20 mouse cellular contexts compared by ENCODE assay signal in genomic region chr14:120626936-120627277, GRCm38 (mm10).
A peak's percentile ranks its signal among the peaks of the same experiment; 100 is the strongest.
DNase-seq lines count a peak whose midpoint lies in the region; ATAC-seq and TF ChIP-seq lines count a peak whose summit lies in the region.
"Had no signal": no experiment of that assay in that cellular context is flagged by ENCODE, and none has a peak within 500 bp of the region (broad histone marks: within the 10 kb centered on the region; RNA-seq: fewer than 3 reads in every experiment).

No protein-coding gene starts in this region.

- H3K9me3 ChIP-seq in hindbrain, embryonic 13.5 days: no peaks in the 10 kb centered on the region
- H3K9me3 ChIP-seq in hindbrain, embryonic 11.5 days (ENCODE audit: control insufficient read depth, low read length): no peaks in the 10 kb centered on the region
- no peaks in the 10 kb centered on the region for H3K9me3 ChIP-seq in hindbrain, postnatal 0 days (ENCODE audit: low read length)
- H3K9me3 ChIP-seq: embryonic facial prominence, embryonic 10.5 days; heart, embryonic 12.5 days; limb, embryonic 15.5 days; neural tube, embryonic 13.5 days had no signal

- H3K27ac ChIP-seq in hindbrain, embryonic 13.5 days: peak overlapping the region; percentile 66
- no peak overlapping the region for H3K27ac ChIP-seq in hindbrain, embryonic 11.5 days (ENCODE audit: low read depth, low read length)
- H3K27ac ChIP-seq in testis, adult 2 months (ENCODE audit: control insufficient read depth, insufficient read depth, low read depth, low read length): no peak overlapping the region
- peak overlapping the region; percentile 66 for H3K27ac ChIP-seq in hindbrain, postnatal 0 days
- H3K27ac ChIP-seq: embryonic facial prominence, embryonic 10.5 days; kidney, postnatal 0 days; limb, embryonic 15.5 days; liver, embryonic 14.5 days; neural tube, embryonic 13.5 days had no signal

- H3K27me3 ChIP-seq in hindbrain, embryonic 13.5 days: no peaks in the 10 kb centered on the region
- H3K27me3 ChIP-seq in hindbrain, embryonic 11.5 days (ENCODE audit: control insufficient read depth, insufficient read depth, low read length): no peaks in the 10 kb centered on the region
- H3K27me3 ChIP-seq in testis, adult 2 months (ENCODE audit: control insufficient read depth, insufficient read depth, low read length): no peaks in the 10 kb centered on the region
- no peaks in the 10 kb centered on the region for H3K27me3 ChIP-seq in hindbrain, postnatal 0 days (ENCODE audit: insufficient read depth, low read length)
- H3K27me3 ChIP-seq: heart, embryonic 12.5 days; limb, embryonic 15.5 days; megakaryocyte, embryonic 14.5 days; neural tube, embryonic 13.5 days had no signal

- no peaks in the 10 kb centered on the region for H3K36me3 ChIP-seq in hindbrain, embryonic 13.5 days
- H3K36me3 ChIP-seq in hindbrain, embryonic 11.5 days (ENCODE audit: control insufficient read depth, insufficient read depth, low read length): no peaks in the 10 kb centered on the region
- H3K36me3 ChIP-seq in testis, adult 2 months (ENCODE audit: control insufficient read depth, insufficient read depth, low read length): no peaks in the 10 kb centered on the region
- no peaks in the 10 kb centered on the region for H3K36me3 ChIP-seq in hindbrain, postnatal 0 days (ENCODE audit: insufficient read depth, low read length)
- H3K36me3 ChIP-seq: embryonic facial prominence, embryonic 10.5 days; heart, embryonic 12.5 days; limb, embryonic 15.5 days; neural tube, embryonic 13.5 days had no signal

- 77% methylated on average over 4 of the region's 4 CpGs for WGBS in hindbrain, embryonic 13.5 days
- WGBS in hindbrain, embryonic 11.5 days: 85% methylated on average over 4 of the region's 4 CpGs
- 71% methylated on average over 4 of the region's 4 CpGs for WGBS in hindbrain, postnatal 0 days

- TF ChIP-seq POLR2A in testis, adult 2 months (IDR thresholded peaks at IDR 0.05; ENCODE audit: control insufficient read depth, low read depth, low read length): no peak

- ATAC-seq in hindbrain, embryonic 13.5 days (ENCODE audit: low FRiP score): no peak
- no peak for ATAC-seq in hindbrain, embryonic 11.5 days (ENCODE audit: low FRiP score)
- no peak; the same call in 1 of the 2 replicates for ATAC-seq in hindbrain, postnatal 0 days

- no peak overlapping the region for H3K4me2 ChIP-seq in hindbrain, embryonic 13.5 days
- H3K4me2 ChIP-seq in hindbrain, embryonic 11.5 days (replicated peaks; ENCODE audit: low read depth, low read length): no peak overlapping the region
- H3K4me2 ChIP-seq in hindbrain, postnatal 0 days (ENCODE audit: low read depth, low read length): no peak overlapping the region
- H3K4me2 ChIP-seq: heart, embryonic 12.5 days; limb, embryonic 15.5 days; lung, embryonic 14.5 days; neural tube, embryonic 13.5 days had no signal

- no peak overlapping the region for H3K4me3 ChIP-seq in hindbrain, embryonic 13.5 days
- H3K4me3 ChIP-seq in hindbrain, embryonic 11.5 days (ENCODE audit: low read depth, low read length): no peak overlapping the region
- peak overlapping the region; percentile 7; the same call in 1 of the 2 replicates for H3K4me3 ChIP-seq in testis, adult 2 months (ENCODE audit: control insufficient read depth, low read depth, low read length)
- H3K4me3 ChIP-seq in hindbrain, postnatal 0 days (ENCODE audit: low read length): no peak overlapping the region
- H3K4me3 ChIP-seq: embryonic facial prominence, embryonic 10.5 days; heart, embryonic 12.5 days; limb, embryonic 15.5 days; megakaryocyte, embryonic 14.5 days; neural tube, embryonic 13.5 days had no signal

- no peak overlapping the region for H3K9ac ChIP-seq in hindbrain, embryonic 13.5 days
- no peak overlapping the region for H3K9ac ChIP-seq in hindbrain, embryonic 11.5 days (ENCODE audit: low read depth, low read length)
- no peak overlapping the region for H3K9ac ChIP-seq in hindbrain, postnatal 0 days (replicated peaks; ENCODE audit: low read length)
- H3K9ac ChIP-seq: heart, embryonic 12.5 days; limb, embryonic 15.5 days; liver, embryonic 14.5 days; lung, embryonic 14.5 days; neural tube, embryonic 13.5 days had no signal

- DNase-seq in hindbrain, embryonic 11.5 days (ENCODE audit: low spot score): no peak
- no peak for DNase-seq in testis, postnatal 10 days (ENCODE audit: low spot score)
- no peak for DNase-seq in hindbrain, postnatal 0 days (ENCODE audit: low spot score)
- DNase-seq in ovary, postnatal 14 days (ENCODE audit: low spot score): no peak
- DNase-seq in cerebellum, adult 8-10 months: no peak
- DNase-seq: adrenal gland, postnatal 25 days; gastrocnemius, postnatal 25 days; heart, adult 18-20 months; heart, postnatal 10 days; thymus, postnatal 25 days had no signal

- peaks cover 8% of the 10 kb centered on the region for H3K4me1 ChIP-seq in hindbrain, embryonic 13.5 days (replicated peaks)
- no peaks in the 10 kb centered on the region for H3K4me1 ChIP-seq in hindbrain, embryonic 11.5 days (replicated peaks; ENCODE audit: control insufficient read depth, insufficient read depth, low read length)
- H3K4me1 ChIP-seq in testis, adult 2 months (ENCODE audit: control insufficient read depth, insufficient read depth, low read length): no peaks in the 10 kb centered on the region
- H3K4me1 ChIP-seq in hindbrain, postnatal 0 days (ENCODE audit: insufficient read depth, low read length): no peaks in the 10 kb centered on the region
- H3K4me1 ChIP-seq: heart, embryonic 12.5 days; limb, embryonic 15.5 days had no signal

- no peak for TF ChIP-seq CTCF in testis, adult 2 months (IDR thresholded peaks at IDR 0.05; ENCODE audit: control insufficient read depth, insufficient read depth, insufficient replicate concordance, low read depth, low read length)
- TF ChIP-seq CTCF in hindbrain, postnatal 0 days (IDR thresholded peaks at IDR 0.05; ENCODE audit: low read depth): no peak

Comparison
In these comparisons a context has a peak if more than half of its experiments do, and no peak if none do; other contexts are left out.
1. H3K27ac ChIP-seq: peak in hindbrain, embryonic 13.5 days (single experiment) and hindbrain, postnatal 0 days (single experiment); none in hindbrain, embryonic 11.5 days (single experiment) and testis, adult 2 months (single experiment).